Mouse (Mus musculus): ENCODE data around the gene Cnp. TPM values are rescaled to one million over a fixed set of nuclear protein-coding genes. Genes with fewer than 3 reads are reported as not detected.

Cnp gene
- total RNA-seq, 2 experiments from 2014 or later, result 168 to 183 TPM

DNA sequence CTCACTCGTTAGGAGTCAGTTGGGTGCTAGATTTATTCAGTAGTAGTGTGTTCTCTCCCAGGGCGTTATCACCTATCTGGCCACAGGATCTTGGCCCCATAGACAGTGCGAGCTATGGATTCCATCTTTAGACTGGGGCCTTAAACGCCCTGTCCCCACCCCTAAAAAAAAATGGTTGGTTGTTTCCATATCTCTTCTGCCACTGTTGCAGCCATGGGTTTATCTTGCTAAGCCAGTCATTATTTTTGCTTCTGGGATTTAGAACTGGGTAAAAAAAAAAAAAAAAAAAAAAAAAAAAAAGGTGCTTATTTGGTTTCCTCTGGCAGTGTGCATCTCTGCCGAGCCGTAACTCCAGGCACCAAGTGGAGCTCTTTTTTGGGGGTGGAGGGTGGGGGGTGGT is 10.0 kb upstream of the Cnp start:
- DNase-seq (ENCODE audit: low spot score in 2 of 2), result no peak
- peak overlapping the region; percentile 46; the same call in 1 of the 2 replicates for H3K27ac ChIP-seq
- no peak for TF ChIP-seq CTCF (conservative IDR thresholded peaks at IDR 0.05)
- H3K4me3 ChIP-seq, result peak overlapping the region; percentile 11

DNA sequence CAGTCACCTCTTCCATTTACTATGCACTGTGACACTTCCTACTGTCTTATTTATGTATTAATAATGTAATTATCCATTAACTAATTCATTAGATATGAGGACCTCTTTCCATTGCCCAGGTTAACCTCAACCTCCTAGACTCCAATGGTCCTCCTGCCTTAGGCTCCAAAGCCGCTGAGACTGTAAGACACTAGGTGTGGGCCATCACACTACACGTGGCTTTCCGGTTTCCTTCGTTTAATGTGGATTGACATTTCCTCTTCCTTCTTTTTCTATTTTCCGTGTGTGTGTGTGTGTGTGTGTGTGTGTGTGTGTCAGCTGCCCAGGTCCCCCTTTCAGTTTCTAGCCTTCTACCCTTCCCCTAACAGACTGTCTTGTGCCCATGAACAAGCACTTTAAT is 7.5 kb upstream of the Cnp start:
- no peak for DNase-seq (ENCODE audit: low spot score in 2 of 2)
- Histone ChIP-seq H3K27ac (no peak overlapping the region), H3K4me3 (no peak overlapping the region)
- no peak for TF ChIP-seq CTCF (conservative IDR thresholded peaks at IDR 0.05)

DNA sequence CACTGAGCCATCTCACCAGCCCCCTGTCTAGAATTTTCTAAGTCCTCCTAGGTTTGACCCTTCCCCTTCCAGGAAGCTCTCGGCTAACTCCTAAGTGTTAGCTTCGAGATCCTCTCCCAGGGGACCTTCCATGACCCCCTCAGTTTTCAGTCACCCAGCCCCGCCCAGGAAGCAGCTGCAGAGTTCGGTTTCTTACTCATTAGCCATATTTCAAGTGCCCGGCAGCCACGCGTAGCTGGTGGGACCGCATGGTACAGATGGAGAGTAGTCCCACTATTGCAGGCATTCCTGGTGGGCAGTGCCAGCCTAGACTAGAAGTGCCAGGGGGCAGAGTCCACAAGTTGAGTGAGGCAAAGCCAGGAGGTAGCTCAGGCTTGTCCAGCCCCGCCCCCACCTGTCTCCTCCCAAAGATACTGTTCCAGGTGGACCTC is 6.9 kb upstream of the Cnp start:
- Histone ChIP-seq H3K4me3 (no peak overlapping the region), H3K27ac (no peak overlapping the region)
- TF ChIP-seq CTCF (conservative IDR thresholded peaks at IDR 0.05), result no peak

DNA sequence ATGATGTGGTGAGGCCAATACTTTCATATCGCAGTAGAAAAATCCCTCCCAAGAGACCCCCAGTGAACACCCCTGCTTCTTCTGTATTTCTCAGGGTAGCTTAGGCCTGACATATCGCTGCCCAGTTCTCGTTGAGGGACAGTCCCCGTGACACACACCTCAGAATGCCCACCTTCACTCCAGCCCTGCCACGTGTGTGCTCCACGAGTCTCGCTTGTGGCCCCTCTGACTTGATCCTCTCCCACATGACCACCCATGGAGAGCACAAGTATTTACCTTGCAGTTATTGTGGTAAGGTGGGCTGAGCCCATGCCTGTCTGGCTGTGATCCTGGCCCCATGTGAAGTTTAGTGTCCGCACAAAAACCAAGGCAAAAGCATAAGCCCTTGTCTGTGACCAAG is 6.0 kb upstream of the Cnp start:
- no peak for DNase-seq (ENCODE audit: low spot score in 2 of 2)
- H3K27ac ChIP-seq, result no peak overlapping the region
- H3K4me3 ChIP-seq, result no peak overlapping the region
- no peak for TF ChIP-seq CTCF (conservative IDR thresholded peaks at IDR 0.05)

More for the DNA sequence above, 6.9 kb upstream of the Cnp start:
- DNase-seq (ENCODE audit: low spot score in 2 of 2), result no peak

DNA sequence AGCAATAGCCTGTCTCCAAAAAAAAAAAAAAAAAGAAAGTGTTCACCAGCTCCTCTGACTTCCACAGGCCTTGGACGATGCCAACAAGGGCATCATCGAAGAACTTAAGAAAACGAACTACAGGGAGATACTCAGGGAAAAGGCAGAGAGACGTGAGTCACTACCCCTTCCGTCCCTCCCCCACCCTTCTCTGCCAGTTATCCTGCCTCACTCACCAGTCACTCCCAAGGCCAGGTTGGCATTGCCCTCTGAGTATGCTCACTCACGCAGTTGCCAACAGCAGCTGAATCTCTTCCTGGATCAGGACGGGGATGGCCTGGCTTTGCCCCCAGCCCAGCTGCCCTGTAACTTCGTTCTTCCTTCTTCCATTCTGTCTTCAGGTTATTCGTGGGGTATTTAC is 4.9 kb upstream of the Cnp start:
- H3K4me3 ChIP-seq, result no peak overlapping the region
- no peak for TF ChIP-seq CTCF (conservative IDR thresholded peaks at IDR 0.05)
- no peak overlapping the region for H3K27ac ChIP-seq
- DNase-seq (ENCODE audit: low spot score in 2 of 2), result no peak

DNA sequence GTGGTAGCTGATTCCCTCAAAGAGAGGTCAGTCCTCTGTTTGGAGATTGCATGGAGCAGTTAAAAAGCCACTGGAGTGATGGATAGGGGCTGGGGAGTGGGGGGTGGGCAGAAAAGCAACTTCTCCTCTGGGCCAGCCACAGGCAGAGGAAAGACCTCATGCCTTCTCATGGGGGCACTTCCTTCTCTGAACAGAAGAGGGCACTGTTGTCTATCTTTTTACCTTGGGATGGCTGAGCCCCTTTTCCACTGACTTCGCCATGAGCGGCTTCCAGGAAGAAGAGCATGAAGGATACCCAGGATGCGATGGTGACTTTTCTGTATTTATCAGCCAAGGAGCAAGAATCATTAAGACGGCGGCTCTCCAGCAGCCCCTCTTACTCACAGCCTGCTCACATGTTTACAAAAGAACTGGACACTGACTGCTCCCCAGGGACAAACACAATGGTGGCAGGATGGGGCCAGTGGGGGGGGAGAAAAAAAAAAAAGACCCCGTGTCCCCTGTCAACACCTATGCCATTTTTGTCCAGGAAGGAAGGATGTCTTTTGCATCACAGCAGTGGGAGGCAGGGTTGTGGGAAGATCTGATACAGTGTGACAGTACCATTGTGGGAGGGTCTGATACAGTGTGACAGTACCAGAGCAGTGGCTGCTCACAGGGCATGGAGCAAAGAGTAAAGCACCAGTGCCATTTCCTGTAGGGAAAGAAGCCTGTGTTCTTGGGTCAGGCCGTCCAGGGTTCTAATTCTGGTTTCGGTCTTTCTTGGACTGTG is 4.1 kb upstream of the Cnp start:
- peak; percentile 79 to 89 for DNase-seq (ENCODE audit: low spot score in 2 of 2)
- Histone ChIP-seq H3K27ac (peak overlapping the region; percentile 68; the same call in 1 of the 2 replicates), H3K4me3 (peak overlapping the region; percentile 41)
- TF ChIP-seq CTCF (conservative IDR thresholded peaks at IDR 0.05), result peak; percentile 98

DNA sequence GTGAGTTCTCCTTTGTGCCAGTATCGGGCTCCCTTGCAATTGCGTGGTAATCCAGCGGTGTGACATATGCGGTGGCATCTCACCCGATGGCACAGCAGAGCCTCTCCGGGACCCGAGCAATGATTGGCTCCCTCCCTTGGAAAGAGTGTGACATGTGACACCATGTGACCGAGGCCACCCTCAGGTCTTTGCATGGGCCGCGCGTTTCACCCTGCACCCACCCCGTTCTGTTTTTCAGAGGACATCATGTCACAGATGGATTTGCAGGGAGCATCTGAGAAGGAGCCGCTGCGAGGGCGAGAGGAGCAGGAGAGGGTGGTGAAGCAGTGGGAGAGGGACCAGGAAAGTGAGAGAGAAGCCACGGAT is 3.5 kb upstream of the Cnp start:
- Histone ChIP-seq H3K4me3 (peak overlapping the region; percentile 41), H3K27ac (peak overlapping the region; percentile 68; the same call in 1 of the 2 replicates)
- DNase-seq (ENCODE audit: low spot score in 2 of 2), result peak in 1 of 2 experiments; percentile 43
- TF ChIP-seq CTCF (conservative IDR thresholded peaks at IDR 0.05), result no peak

DNA sequence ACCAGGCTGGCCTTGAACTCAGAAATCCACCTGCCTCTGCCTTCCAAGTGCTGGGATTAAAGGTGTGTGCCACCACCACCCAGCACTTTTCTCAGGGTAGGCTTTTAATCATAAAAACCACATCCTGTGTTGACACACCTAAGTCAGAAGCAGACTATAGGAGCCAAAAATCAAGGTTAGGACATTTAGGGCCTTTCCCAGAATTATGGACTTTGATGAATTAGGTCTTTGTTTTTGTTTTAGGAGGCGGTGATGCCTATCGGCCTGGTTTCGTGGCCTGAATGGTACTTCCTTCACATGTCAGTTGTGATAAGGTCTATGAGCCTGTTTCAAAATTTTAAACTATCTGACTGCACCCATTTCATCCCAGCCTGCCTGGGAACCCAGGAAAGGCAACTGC is 516 bp upstream of the Cnp start:
- Histone ChIP-seq H3K4me3 (peak overlapping the region; percentile 76; the same call in 1 of the 2 replicates), H3K27ac (peak overlapping the region; percentile 89; the same call in 1 of the 2 replicates)
- no peak for TF ChIP-seq CTCF (conservative IDR thresholded peaks at IDR 0.05)
- no peak for DNase-seq (ENCODE audit: low spot score in 2 of 2)

DNA sequence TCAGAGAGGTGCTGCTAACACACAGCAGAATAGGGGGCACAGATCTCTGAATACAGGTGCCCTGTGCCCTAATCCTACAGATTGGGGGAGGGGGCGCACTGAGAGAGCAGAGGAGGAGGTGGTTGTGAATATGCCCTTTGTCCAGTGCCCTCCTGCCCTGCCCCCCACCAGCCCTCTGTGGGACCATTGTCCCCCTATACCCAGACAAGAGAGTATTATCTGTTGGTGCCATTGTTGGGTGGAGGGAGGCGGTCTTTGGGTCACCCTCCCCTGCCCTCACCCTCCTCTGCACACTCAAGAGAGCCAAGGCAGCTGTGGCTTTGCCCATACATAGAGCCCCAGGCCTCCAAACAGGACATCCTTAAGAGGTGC is 766 bp downstream of the Cnp start:
- H3K27ac ChIP-seq, result peak overlapping the region; percentile 89
- TF ChIP-seq CTCF (conservative IDR thresholded peaks at IDR 0.05), result no peak
- peak; percentile 47 to 68 for DNase-seq (ENCODE audit: low spot score in 2 of 2)
- peak overlapping the region; percentile 76 for H3K4me3 ChIP-seq

DNA sequence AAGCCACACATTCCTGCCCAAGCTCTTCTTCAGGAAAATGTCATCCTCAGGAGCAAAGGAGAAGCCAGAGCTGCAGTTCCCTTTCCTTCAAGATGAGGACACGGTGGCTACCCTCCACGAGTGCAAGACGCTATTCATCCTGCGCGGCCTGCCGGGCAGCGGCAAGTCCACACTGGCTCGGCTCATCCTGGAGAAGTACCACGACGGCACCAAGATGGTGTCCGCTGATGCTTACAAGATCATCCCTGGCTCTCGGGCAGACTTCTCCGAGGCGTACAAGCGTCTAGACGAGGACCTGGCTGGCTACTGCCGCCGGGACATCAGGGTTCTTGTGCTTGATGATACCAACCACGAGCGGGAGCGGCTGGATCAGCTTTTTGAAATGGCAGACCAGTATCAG is 1.6 kb downstream of the Cnp start:
- peak overlapping the region; percentile 76 for H3K4me3 ChIP-seq
- DNase-seq (ENCODE audit: low spot score in 2 of 2), result no peak
- no peak for TF ChIP-seq CTCF (conservative IDR thresholded peaks at IDR 0.05)
- H3K27ac ChIP-seq, result peak overlapping the region; percentile 89

DNA sequence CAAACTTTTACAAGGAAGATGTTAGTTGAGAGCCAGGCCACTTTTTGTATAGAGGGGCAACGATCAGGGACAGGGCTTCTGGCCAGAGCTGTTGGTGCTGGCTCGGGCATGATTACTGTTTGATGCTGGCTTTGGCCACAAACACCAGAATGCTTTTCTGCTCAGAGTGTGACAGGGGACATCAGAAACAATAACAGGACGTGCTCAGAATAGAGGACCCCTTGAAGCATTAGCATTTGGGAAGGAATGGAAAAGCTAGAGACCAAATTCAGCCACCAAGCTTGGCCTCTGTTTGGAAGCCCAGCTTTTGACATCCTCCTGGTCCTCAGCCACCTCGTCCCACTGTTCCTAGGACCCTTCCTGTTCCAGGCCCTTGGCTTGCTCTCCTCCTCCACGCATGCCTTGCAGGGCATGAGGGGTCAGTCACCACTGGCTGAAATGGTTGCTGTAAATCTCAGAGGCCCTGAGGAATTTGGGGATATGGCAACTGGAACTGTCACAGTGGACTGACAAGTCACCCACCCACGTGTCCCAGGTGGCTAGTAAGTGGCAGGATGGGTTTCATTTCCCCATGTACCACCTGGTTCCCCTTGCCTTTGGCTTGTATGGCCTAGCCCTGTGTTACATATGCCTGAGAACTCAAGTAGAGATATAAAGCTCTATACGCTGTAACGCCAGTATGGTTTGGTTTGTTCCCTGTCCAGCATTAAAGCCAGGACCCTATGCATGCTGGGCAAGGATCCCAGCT is 3.3 kb downstream of the Cnp start:
- Histone ChIP-seq H3K27ac (peak overlapping the region; percentile 89), H3K4me3 (peak overlapping the region; percentile 76)
- no peak for DNase-seq (ENCODE audit: low spot score in 2 of 2)
- TF ChIP-seq CTCF (conservative IDR thresholded peaks at IDR 0.05), result no peak

DNA sequence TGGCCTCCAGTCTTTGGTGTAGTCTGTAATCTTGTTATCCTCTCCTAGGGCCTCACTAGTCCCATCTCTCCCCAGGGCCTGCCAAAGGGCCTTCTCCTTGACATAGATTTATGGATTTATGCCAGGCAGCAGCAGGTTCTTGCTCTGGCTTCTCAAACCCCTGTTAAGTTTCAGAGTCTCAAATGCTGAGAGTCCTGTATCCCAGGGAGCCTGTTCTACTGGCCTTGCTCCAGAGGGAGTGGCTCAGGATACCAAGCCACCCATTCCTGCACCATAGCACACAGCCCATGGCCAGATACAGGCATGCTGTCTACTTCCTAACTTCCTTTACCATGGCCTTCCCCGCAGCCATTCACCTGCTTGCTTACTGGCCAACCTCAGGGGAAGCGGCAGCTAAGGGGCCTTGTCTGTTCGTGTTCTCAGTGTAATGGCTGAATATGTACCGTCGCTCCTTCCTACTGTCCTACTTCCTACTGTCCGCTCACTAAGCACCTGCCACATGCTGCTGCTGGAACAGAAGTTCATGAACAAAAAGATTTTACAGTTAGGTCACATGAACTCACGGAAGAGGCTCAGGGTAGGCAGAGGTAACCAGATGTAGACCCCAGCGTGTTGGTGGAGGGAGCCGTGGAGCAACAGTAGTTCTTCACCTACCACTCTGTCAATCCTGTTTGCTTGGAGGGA is 4.6 kb downstream of the Cnp start:
- no peak for DNase-seq (ENCODE audit: low spot score in 2 of 2)
- H3K4me3 ChIP-seq, result peak overlapping the region; percentile 28
- TF ChIP-seq CTCF (conservative IDR thresholded peaks at IDR 0.05), result no peak
- peak overlapping the region; percentile 89; the same call in 1 of the 2 replicates for H3K27ac ChIP-seq

DNA sequence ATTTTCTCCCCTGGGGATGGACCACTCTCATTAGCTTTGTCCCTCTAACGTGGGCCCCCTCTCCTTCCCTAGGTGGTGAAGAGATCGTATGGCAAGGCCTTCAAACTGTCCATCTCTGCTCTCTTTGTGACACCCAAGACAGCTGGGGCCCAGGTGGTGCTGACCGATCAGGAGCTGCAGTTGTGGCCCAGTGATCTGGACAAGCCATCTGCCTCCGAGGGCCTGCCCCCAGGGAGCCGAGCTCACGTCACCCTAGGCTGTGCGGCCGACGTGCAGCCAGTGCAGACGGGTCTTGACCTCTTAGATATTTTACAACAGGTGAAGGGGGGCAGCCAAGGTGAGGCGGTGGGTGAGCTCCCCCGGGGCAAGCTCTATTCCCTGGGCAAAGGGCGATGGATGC is 5.6 kb downstream of the Cnp start:
- peak overlapping the region; percentile 15; the same call in 1 of the 2 replicates for H3K4me3 ChIP-seq
- no peak for DNase-seq (ENCODE audit: low spot score in 2 of 2)
- peak overlapping the region; percentile 36; the same call in 1 of the 2 replicates for H3K27ac ChIP-seq
- no peak for TF ChIP-seq CTCF (conservative IDR thresholded peaks at IDR 0.05)

All from layer of hippocampus, adult 2 months (tissue).